Mouse (Mus musculus): Measurements from ENCODE around the gene Rgs9bp. TPM values are rescaled to one million over a fixed set of nuclear protein-coding genes. Genes with fewer than 3 reads are reported as not detected.
A peak's percentile ranks its signal among the peaks of the same experiment; 100 is the strongest.
"Not testable (repeated sequence)": the region's sequence is repeated elsewhere in the genome, so short reads cannot be mapped to it uniquely, and the experiment has no call there.

The Rgs9bp gene
- total RNA-seq, 2 experiments from 2014 or later: 0.11 TPM; not detected in 1

- DNase-seq (ENCODE audit: low spot score): no peak
Observed at GRCm38 (mm10) chr7:35584068-35584785, 1.2 kb downstream of the Rgs9bp start.

- no peak for DNase-seq (ENCODE audit: low spot score)
Observed at GRCm38 (mm10) chr7:35583476-35584025, 1.8 kb downstream of the Rgs9bp start.

GRCm38 (mm10) chr7:35582719-35583118 is 2.7 kb downstream of the Rgs9bp start:
- DNase-seq (ENCODE audit: low spot score): no peak

- peak; percentile 20 for DNase-seq (ENCODE audit: low spot score)
Observed at GRCm38 (mm10) chr7:35579849-35580248, 5.5 kb downstream of the Rgs9bp start.

GRCm38 (mm10) chr7:35570883-35571282 is 14.5 kb downstream of the Rgs9bp start:
- DNase-seq (ENCODE audit: low spot score): not testable (repeated sequence)

GRCm38 (mm10) chr7:35569724-35570123 is 15.7 kb downstream of the Rgs9bp start:
- DNase-seq (ENCODE audit: low spot score): not testable (repeated sequence)

GRCm38 (mm10) chr7:35565965-35566364 is 19.4 kb downstream of the Rgs9bp start:
- not testable (repeated sequence) for DNase-seq (ENCODE audit: low spot score)

- not testable (repeated sequence) for DNase-seq (ENCODE audit: low spot score)
Observed at GRCm38 (mm10) chr7:35564872-35565271, 20.5 kb downstream of the Rgs9bp start.

- no peak for DNase-seq (ENCODE audit: low spot score)
Observed at GRCm38 (mm10) chr7:35564067-35564865, 21.1 kb downstream of the Rgs9bp start.

GRCm38 (mm10) chr7:35563071-35563470 is 22.3 kb downstream of the Rgs9bp start:
- no peak for DNase-seq (ENCODE audit: low spot score)

GRCm38 (mm10) chr7:35559838-35560237 is 25.5 kb downstream of the Rgs9bp start:
- DNase-seq (ENCODE audit: low spot score): no peak

GRCm38 (mm10) chr7:35558681-35559080 is 26.7 kb downstream of the Rgs9bp start:
- no peak for DNase-seq (ENCODE audit: low spot score)

- DNase-seq (ENCODE audit: low spot score): no peak
Observed at GRCm38 (mm10) chr7:35557577-35557976, 27.8 kb downstream of the Rgs9bp start.

GRCm38 (mm10) chr7:35556905-35557304 is 28.5 kb downstream of the Rgs9bp start:
- DNase-seq (ENCODE audit: low spot score): no peak

GRCm38 (mm10) chr7:35556205-35556603 is 29.2 kb downstream of the Rgs9bp start, which contains the start of gene Nudt19:
Gene Nudt19 (minus strand): TSS chr7:35556304.
- no peak for DNase-seq (ENCODE audit: low spot score)

GRCm38 (mm10) chr7:35555224-35556204 is 29.9 kb downstream of the Rgs9bp start:
- peak; percentile 83 for DNase-seq (ENCODE audit: low spot score)

- no peak for DNase-seq (ENCODE audit: low spot score)
Observed at GRCm38 (mm10) chr7:35554605-35555175, 30.7 kb downstream of the Rgs9bp start.

GRCm38 (mm10) chr7:35553751-35554604 is 31.4 kb downstream of the Rgs9bp start:
- no peak for DNase-seq (ENCODE audit: low spot score)

- peak; percentile 50 for DNase-seq (ENCODE audit: low spot score)
Observed at GRCm38 (mm10) chr7:35545881-35546280, 39.5 kb downstream of the Rgs9bp start.

- no peak for DNase-seq (ENCODE audit: low spot score)
Observed at GRCm38 (mm10) chr7:35537562-35537961, 47.8 kb downstream of the Rgs9bp start, which contains the start of gene Tdrd12. Gene Tdrd12 (minus strand): TSS chr7:35537745.

Measured in gastrocnemius, adult 18-20 months (tissue).